Mouse (Mus musculus) heart, adult 2 months (tissue): Measurements from ENCODE around the gene Rmnd5a. TPM values are rescaled to one million over a fixed set of nuclear protein-coding genes. Genes with fewer than 3 reads are reported as not detected.

Source experiments
- DNase-seq, 2 experiments: peaks; one replicate each; pipeline ENCODE4 v3.0.0; 2021
- H3K27ac ChIP-seq: fragments of 200-600 bp; 2 replicates; pipeline ENCODE4 v1.8.1; 2022
- H3K27me3 ChIP-seq: fragments of 200-500 bp; 2 replicates; pipeline ENCODE4 v1.6.1; 2012; ENCODE audit warnings: mild to moderate bottlenecking, low read length, inconsistent platforms, mixed read lengths; ENCODE audit not compliant: control insufficient read depth, insufficient read depth
- H3K36me3 ChIP-seq: fragments of 200-500 bp; 2 replicates; pipeline ENCODE4 v1.6.1; 2012; ENCODE audit warnings: low read length, inconsistent platforms; ENCODE audit not compliant: control insufficient read depth, insufficient read depth
- H3K4me1 ChIP-seq: fragments of 200-500 bp; 2 replicates; pipeline ENCODE4 v1.6.1; 2011; ENCODE audit warnings: low read length; ENCODE audit not compliant: control insufficient read depth, insufficient read depth
- H3K4me3 ChIP-seq: fragments of 200-600 bp; 2 replicates; pipeline ENCODE4 v1.8.1; 2022
- H3K79me2 ChIP-seq: fragments of 200-500 bp; replicated peaks from 2 replicates; pipeline ENCODE4 v1.6.1; 2012; ENCODE audit warnings: mild to moderate bottlenecking, inconsistent platforms, low read length, moderate library complexity, mixed read lengths; ENCODE audit not compliant: control insufficient read depth, insufficient read depth
- H3K9ac ChIP-seq: fragments of 200-500 bp; 2 replicates; pipeline ENCODE4 v1.6.1; 2012; ENCODE audit warnings: low read depth, mild to moderate bottlenecking, control low read depth, inconsistent platforms, low read length, mixed read lengths
- CTCF ChIP-seq: fragments of 200-600 bp; IDR thresholded peaks from 2 replicates; pipeline ENCODE4 v1.8.1; 2022; ENCODE audit warnings: antibody characterized with exemption, mild to moderate bottlenecking, moderate library complexity
- EP300 ChIP-seq: fragments of 200-500 bp; IDR thresholded peaks from 2 replicates; pipeline ENCODE4 v1.6.1; 2011; ENCODE audit warnings: low read depth, low read length, control low read depth; ENCODE audit not compliant: insufficient read depth
- POLR2A ChIP-seq: fragments of 200-500 bp; IDR thresholded peaks from 2 replicates; pipeline ENCODE4 v1.6.1; 2011; ENCODE audit warnings: mild to moderate bottlenecking, low read depth, low read length, control low read depth; ENCODE audit not compliant: insufficient read depth
- WGBS: fragments of 180-500 bp; shearing (Covaris S2); methylation state at CpG from one replicate; pipeline ENCODE4 v1.1.7; 2018; 5-methylcytosine and 5-hydroxymethylcytosine counted together
- intact Hi-C: fragments of 180-260 bp; cut with DNase I; formaldehyde crosslinking; loops from one replicate; pipeline ENCODE4 v1.15.1; 2025
- polyA plus RNA-seq: library from polyadenylated mRNA; depleted of rRNA; stranded (reverse); fragments of >200 nt; gene quantifications from 2 replicates; pipeline ENCODE4 v1.2.3, GENCODE M21; 2012; rRNA removed
- total RNA-seq, 2 experiments: library from RNA; stranded (reverse); gene quantifications; 2 replicates each; pipeline ENCODE4 v1.2.3; 2021

Gene Rmnd5a
- total and polyA plus RNA-seq, 3 experiments = 28.2 to 78.1 (median 67.6) TPM

GRCm38 (mm10) chr6:71352201-71352600 lies 88.2 kb downstream of the Rmnd5a start:
- 74% methylated on average over 6 of the region's 6 CpGs for WGBS
- Histone ChIP-seq H3K79me2 (no peaks in the 10 kb centered on the region), H3K36me3 (no peaks in the 10 kb centered on the region), H3K4me1 (no peaks in the 10 kb centered on the region; the same call in 1 of the 2 replicates), H3K4me3 (no peak overlapping the region), H3K27ac (no peak overlapping the region), H3K9ac (no peak overlapping the region), H3K27me3 (no peaks in the 10 kb centered on the region)
- intact Hi-C loops = no loop called here
- DNase-seq = no peak
- TF ChIP-seq EP300 = no peak

DNA sequence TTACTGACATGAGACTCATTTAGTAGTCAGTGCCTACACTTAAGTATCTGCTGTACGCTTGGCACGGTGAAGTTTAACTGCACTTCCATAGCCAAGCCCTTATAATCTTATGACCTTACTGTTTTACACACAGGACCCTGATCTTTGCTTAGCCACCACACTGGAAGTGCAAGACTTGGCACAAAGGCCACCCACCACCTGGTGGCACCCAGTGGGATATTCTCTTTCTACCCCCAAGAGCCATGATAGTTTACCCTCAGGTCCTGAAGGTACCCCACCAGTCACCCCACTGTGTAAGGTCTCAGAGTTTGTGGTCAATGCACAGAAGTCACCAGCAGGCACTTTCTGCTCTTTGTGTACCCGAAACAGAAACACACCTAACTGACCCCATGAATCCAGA lies 89.2 kb downstream of the Rmnd5a start:
- DNase-seq = no peak
- Histone ChIP-seq H3K27ac (no peak overlapping the region), H3K27me3 (no peaks in the 10 kb centered on the region), H3K79me2 (no peaks in the 10 kb centered on the region), H3K4me1 (no peaks in the 10 kb centered on the region; the same call in 1 of the 2 replicates), H3K9ac (no peak overlapping the region), H3K4me3 (no peak overlapping the region), H3K36me3 (no peaks in the 10 kb centered on the region)
- intact Hi-C loops = no loop called here
- TF ChIP-seq EP300 (no peak), CTCF (0 out of 2 replicates have a peak, but pooled peaks have one; percentile 15)
- 89% methylated on average over 3 of the region's 3 CpGs for WGBS

- DNase-seq = no peak
- H3K4me3 ChIP-seq = no peak overlapping the region
- no peaks in the 10 kb centered on the region; the same call in 1 of the 2 replicates for H3K4me1 ChIP-seq
- H3K9ac ChIP-seq = no peak overlapping the region
- 92% methylated on average over 9 of the region's 9 CpGs for WGBS
- H3K27ac ChIP-seq = no peak overlapping the region
- H3K27me3 ChIP-seq = no peaks in the 10 kb centered on the region
- no peaks in the 10 kb centered on the region for H3K36me3 ChIP-seq
- no peak for TF ChIP-seq CTCF
- TF ChIP-seq POLR2A = no peak
- TF ChIP-seq EP300 = no peak
- intact Hi-C loops = no loop called here
- H3K79me2 ChIP-seq = no peaks in the 10 kb centered on the region
Observed at GRCm38 (mm10) chr6:71348006-71348405, 92.4 kb downstream of the Rmnd5a start.

DNA sequence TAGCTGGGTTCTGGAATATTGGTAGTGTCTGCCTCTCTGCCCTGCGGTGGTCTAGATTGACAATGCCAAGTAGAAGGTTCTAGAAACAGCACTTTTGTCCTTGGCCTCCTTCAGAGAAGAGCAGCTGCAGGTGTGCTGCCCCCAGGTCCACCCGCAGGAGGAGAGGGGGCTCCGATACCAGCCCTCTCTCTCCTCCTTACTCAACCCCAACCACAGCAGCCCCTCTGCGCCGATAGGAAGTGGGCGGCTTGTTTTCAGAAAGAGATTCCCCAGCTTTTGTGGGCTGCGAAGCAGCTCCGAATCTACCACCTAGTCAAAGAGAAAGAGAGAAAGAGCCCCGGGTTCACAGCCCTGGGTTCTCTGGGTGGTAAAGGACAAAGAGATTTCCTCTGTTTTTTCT lies 99.3 kb downstream of the Rmnd5a start:
- intact Hi-C loops = no loop called here
- Histone ChIP-seq H3K27ac (no peak overlapping the region), H3K27me3 (no peaks in the 10 kb centered on the region), H3K4me1 (no peaks in the 10 kb centered on the region), H3K4me3 (no peak overlapping the region), H3K9ac (no peak overlapping the region), H3K36me3 (no peaks in the 10 kb centered on the region), H3K79me2 (no peaks in the 10 kb centered on the region)
- WGBS = 78% methylated on average over 9 of the region's 9 CpGs
- DNase-seq = no peak
- TF ChIP-seq EP300 (no peak), CTCF (no peak), POLR2A (no peak)

DNA sequence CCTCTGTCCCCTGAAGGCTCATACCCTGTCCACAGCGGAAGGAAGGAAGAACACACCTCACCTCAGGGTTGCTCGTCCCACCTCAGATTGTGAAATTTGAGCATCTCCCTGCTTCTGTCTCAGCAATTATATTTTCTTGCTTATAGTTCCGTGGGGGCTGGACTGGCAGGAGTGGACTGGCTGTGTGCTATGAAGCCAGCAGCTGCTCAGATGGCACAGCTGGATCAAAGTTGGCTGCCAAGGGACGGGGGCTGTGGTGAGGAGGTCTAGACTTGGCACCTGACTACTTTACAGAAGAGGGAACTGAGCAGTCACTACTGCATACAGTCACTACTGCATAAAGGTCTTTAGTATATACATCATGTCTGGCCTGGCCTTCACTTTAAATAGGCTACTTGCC lies 101.1 kb downstream of the Rmnd5a start:
- Histone ChIP-seq H3K9ac (no peak overlapping the region), H3K27me3 (no peaks in the 10 kb centered on the region), H3K4me3 (no peak overlapping the region), H3K27ac (no peak overlapping the region), H3K79me2 (no peaks in the 10 kb centered on the region), H3K4me1 (no peaks in the 10 kb centered on the region), H3K36me3 (no peaks in the 10 kb centered on the region)
- WGBS = 69% methylated on average over 4 of the region's 4 CpGs
- DNase-seq = no peak
- intact Hi-C loops = no loop called here
- no peak for TF ChIP-seq CTCF
- TF ChIP-seq POLR2A = no peak
- TF ChIP-seq EP300 = no peak

DNA sequence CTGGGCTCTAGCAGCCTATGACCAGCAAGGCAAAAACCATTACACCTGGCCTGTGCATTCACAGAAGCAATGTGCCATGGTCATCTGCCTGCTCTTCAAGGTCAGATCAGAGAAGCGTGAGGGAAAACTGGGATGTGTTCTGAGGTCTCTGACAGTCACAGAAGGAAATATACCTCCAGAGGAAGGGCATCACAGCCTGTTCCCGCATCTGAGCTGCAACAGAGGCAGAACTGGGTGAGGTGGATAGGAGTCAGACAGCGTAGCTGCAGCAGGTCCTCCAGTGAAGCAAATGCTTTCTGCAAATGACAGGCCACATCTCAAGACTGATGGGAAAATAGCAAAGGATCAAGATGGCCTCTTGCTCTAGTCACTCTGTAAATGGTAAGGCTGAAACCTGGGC lies 101.5 kb downstream of the Rmnd5a start:
- no peak for DNase-seq
- no peak overlapping the region for H3K27ac ChIP-seq
- TF ChIP-seq CTCF = no peak
- no peak for TF ChIP-seq POLR2A
- no peak for TF ChIP-seq EP300
- no peak overlapping the region for H3K4me3 ChIP-seq
- intact Hi-C loops = no loop called here
- H3K9ac ChIP-seq = no peak overlapping the region
- no peaks in the 10 kb centered on the region for H3K36me3 ChIP-seq
- H3K4me1 ChIP-seq = no peaks in the 10 kb centered on the region
- 81% methylated on average over 3 of the region's 3 CpGs for WGBS
- H3K79me2 ChIP-seq = no peaks in the 10 kb centered on the region
- no peaks in the 10 kb centered on the region for H3K27me3 ChIP-seq

Other genes starting within 250 kb of the Rmnd5a start
- not detected for gene Fabp1, start 240.8 kb downstream of the Rmnd5a start, total RNA-seq
- 2.2 TPM in 1 of 2 replicates, not detected in the other for gene Fabp1, start 240.8 kb downstream of the Rmnd5a start, polyA plus RNA-seq
- gene Krcc1, start 169.0 kb downstream of the Rmnd5a start, total RNA-seq = 10 to 100 TPM; 56.1 to 63.5 TPM
- gene Krcc1, start 169.0 kb downstream of the Rmnd5a start, polyA plus RNA-seq = 10.2 and 16.3 TPM in 2 replicates
- gene Smyd1, start 118.4 kb downstream of the Rmnd5a start, total RNA-seq = 100 to 1,000 TPM; 325 to 352 TPM
- gene Smyd1, start 118.4 kb downstream of the Rmnd5a start, polyA plus RNA-seq = 192 and 372 TPM in 2 replicates
- gene Cd8b1, start 117.8 kb downstream of the Rmnd5a start, total RNA-seq = under 1 TPM in 1 of 2 experiments, not detected in 1; 0.31 TPM
- gene Cd8b1, start 117.8 kb downstream of the Rmnd5a start, polyA plus RNA-seq = 0.51 and 1.2 TPM in 2 replicates
- gene Cd8a, start 67.2 kb downstream of the Rmnd5a start, total RNA-seq = under 1 TPM; 0.13 to 0.25 TPM
- 0.26 and 0.72 TPM in 2 replicates for gene Cd8a, start 67.2 kb downstream of the Rmnd5a start, polyA plus RNA-seq
- gene Rnf103, start 53.3 kb upstream of the Rmnd5a start, total RNA-seq = 10 to 100 TPM; 20.8 to 26.7 TPM
- gene Rnf103, start 53.3 kb upstream of the Rmnd5a start, polyA plus RNA-seq = 7.6 and 12.1 TPM in 2 replicates
- gene Chmp3, start 103.2 kb upstream of the Rmnd5a start, total RNA-seq = 10 to 100 TPM; 45.7 to 59.0 TPM
- 34.4 and 56.7 TPM in 2 replicates for gene Chmp3, start 103.2 kb upstream of the Rmnd5a start, polyA plus RNA-seq
- gene Kdm3a, start 192.4 kb upstream of the Rmnd5a start, total RNA-seq = 10 to 100 TPM; 17.7 to 18.2 TPM
- 8.2 and 17.8 TPM in 2 replicates for gene Kdm3a, start 192.4 kb upstream of the Rmnd5a start, polyA plus RNA-seq